24 mouse cellular contexts compared by ENCODE assay signal in genomic region chr8:110082416-110083105, GRCm38 (mm10). TPM values are rescaled to one million over a fixed set of nuclear protein-coding genes. Genes with fewer than 3 reads are reported as not detected.
DNase-seq lines count a peak whose midpoint lies in the region; ATAC-seq and TF ChIP-seq lines count a peak whose summit lies in the region.
"Had no signal": no experiment of that assay in that cellular context is flagged by ENCODE, and none has a peak within 500 bp of the region (broad histone marks: within the 10 kb centered on the region; RNA-seq: fewer than 3 reads in every experiment).

No protein-coding gene starts in this region.

- no peak for ATAC-seq in cerebellum, adult (ENCODE audit: insufficient number of reproducible peaks, low FRiP score, low TSS enrichment)
- no peak for ATAC-seq in kidney, postnatal 0 days (replicated peaks; ENCODE audit: low FRiP score, low read depth)
- ATAC-seq: activated CD4-positive, CD25-positive, alpha-beta regulatory T cell, adult 4 months; forebrain, embryonic 15.5 days; hindbrain, postnatal 0 days had no signal

- H3K27ac ChIP-seq in kidney, postnatal 0 days, result no peak overlapping the region
- H3K27ac ChIP-seq: embryonic facial prominence, embryonic 12.5 days; forebrain, embryonic 15.5 days; heart, adult 2 months; heart, embryonic 15.5 days; hindbrain, embryonic 13.5 days; hindbrain, postnatal 0 days had no signal

- H3K9ac ChIP-seq in kidney, postnatal 0 days (ENCODE audit: low read depth, low read length), result no peak overlapping the region
- H3K9ac ChIP-seq: embryonic facial prominence, embryonic 12.5 days; forebrain, embryonic 15.5 days; heart, embryonic 15.5 days had no signal

- peaks cover 6% of the 10 kb centered on the region for H3K4me1 ChIP-seq in kidney, postnatal 0 days (replicated peaks; ENCODE audit: insufficient read depth, low read length)

- H3K27me3 ChIP-seq in kidney, postnatal 0 days (ENCODE audit: insufficient read depth, low read length), result no peaks in the 10 kb centered on the region
- H3K27me3 ChIP-seq: embryonic facial prominence, embryonic 12.5 days; forebrain, embryonic 15.5 days; heart, embryonic 15.5 days had no signal

- H3K4me2 ChIP-seq in kidney, postnatal 0 days (ENCODE audit: low read length), result no peak overlapping the region
- H3K4me2 ChIP-seq: embryonic facial prominence, embryonic 12.5 days; forebrain, embryonic 15.5 days; heart, embryonic 11.5 days; heart, embryonic 15.5 days; hindbrain, embryonic 13.5 days had no signal

- WGBS in kidney, postnatal 0 days, result 82% methylated on average over 11 of the region's 11 CpGs

- H3K36me3 ChIP-seq in kidney, postnatal 0 days (ENCODE audit: insufficient read depth, low read length), result peaks cover 8% of the 10 kb centered on the region; the same call in 1 of the 2 replicates

- DNase-seq in cerebellum, postnatal 14 days, result peak; percentile 62 to 67
- DNase-seq in kidney, postnatal 0 days (ENCODE audit: low spot score), result peak; percentile 16
- DNase-seq in kidney, postnatal 25 days, result no peak
- DNase-seq in R1 (ENCODE audit: low read depth, low spot score), result peak; percentile 40
- peak; percentile 34 for DNase-seq in brain, adult 2 months (ENCODE audit: low read depth, low spot score)
- DNase-seq in right cerebral cortex, postnatal 4 days, result no peak
- no peak for DNase-seq in thymus, postnatal 14 days
- DNase-seq: adrenal gland, postnatal 25 days; gastrocnemius, postnatal 10 days; heart, adult 2 months; heart, postnatal 14 days; kidney, adult 11 months had no signal

- no peak for TF ChIP-seq CTCF in kidney, postnatal 0 days (IDR thresholded peaks at IDR 0.05; ENCODE audit: low read depth)

- H3K4me3 ChIP-seq in kidney, postnatal 0 days (replicated peaks; ENCODE audit: low read depth, low read length), result no peak overlapping the region
- H3K4me3 ChIP-seq: embryonic facial prominence, embryonic 12.5 days; forebrain, embryonic 15.5 days; heart, adult 2 months; heart, embryonic 15.5 days; hindbrain, embryonic 13.5 days had no signal

- no peaks in the 10 kb centered on the region for H3K9me3 ChIP-seq in kidney, postnatal 0 days (replicated peaks; ENCODE audit: low read length)
- H3K9me3 ChIP-seq: embryonic facial prominence, embryonic 12.5 days; forebrain, embryonic 15.5 days; heart, embryonic 15.5 days had no signal

RNA-seq across cellular contexts. Expression of gene Zfp612, which starts 3.0 kb away (rescaled TPM):
- 5.1 and 5.6 TPM in 2 replicates for polyA plus RNA-seq in kidney, postnatal 0 days (2015; fragmentation: Nextera tagmentation; extraction: Ambion mirVana)

RNA-seq across cellular contexts. Expression of gene Gm21964, which starts 18.4 kb away (rescaled TPM):
- not detected in 2 replicates for polyA plus RNA-seq in kidney, postnatal 0 days (2015; fragmentation: Nextera tagmentation; extraction: Ambion mirVana)
- polyA plus RNA-seq: activated CD4-positive, CD25-positive, alpha-beta regulatory T cell, adult 4 months; cortical plate, adult 2 months; embryonic facial prominence, embryonic 12.5 days; forebrain, embryonic 11.5 days; forebrain, embryonic 15.5 days; frontal cortex, adult 2 months; heart, adult 2 months; heart, embryonic 11.5 days; heart, embryonic 15.5 days; hindbrain, embryonic 13.5 days; hindbrain, postnatal 0 days; intestine, embryonic 14.5 days had no signal

RNA-seq across cellular contexts. Expression of gene Gm17720, which starts 20.0 kb away (rescaled TPM):
- not detected in 2 replicates for polyA plus RNA-seq in kidney, postnatal 0 days (2015; fragmentation: Nextera tagmentation; extraction: Ambion mirVana)
- polyA plus RNA-seq: activated CD4-positive, CD25-positive, alpha-beta regulatory T cell, adult 4 months; cortical plate, adult 2 months; embryonic facial prominence, embryonic 12.5 days; forebrain, embryonic 11.5 days; forebrain, embryonic 15.5 days; frontal cortex, adult 2 months; heart, adult 2 months; heart, embryonic 11.5 days; heart, embryonic 15.5 days; hindbrain, embryonic 13.5 days; hindbrain, postnatal 0 days; intestine, embryonic 14.5 days had no signal

RNA-seq across cellular contexts. Expression of gene Chst4, which starts 43.0 kb away (rescaled TPM):
- 0.14 TPM in 1 of 2 replicates, not detected in the other for polyA plus RNA-seq in kidney, postnatal 0 days (2015; fragmentation: Nextera tagmentation; extraction: Ambion mirVana)
- polyA plus RNA-seq: activated CD4-positive, CD25-positive, alpha-beta regulatory T cell, adult 4 months; embryonic facial prominence, embryonic 12.5 days; forebrain, embryonic 11.5 days; forebrain, embryonic 15.5 days; hindbrain, embryonic 13.5 days; hindbrain, postnatal 0 days had no signal

Comparison
In these comparisons a context has a peak if more than half of its experiments do, and no peak if none do; other contexts are left out.
1. DNase-seq: peak in cerebellum, postnatal 14 days (2 of 2), kidney, postnatal 0 days (single experiment), R1 (single experiment) and brain, adult 2 months (single experiment); none in kidney, postnatal 25 days (0 of 2), right cerebral cortex, postnatal 4 days (single experiment) and thymus, postnatal 14 days (single experiment).